Comparison of ENCODE assay signal across 30 mouse cellular contexts in the genomic region with DNA sequence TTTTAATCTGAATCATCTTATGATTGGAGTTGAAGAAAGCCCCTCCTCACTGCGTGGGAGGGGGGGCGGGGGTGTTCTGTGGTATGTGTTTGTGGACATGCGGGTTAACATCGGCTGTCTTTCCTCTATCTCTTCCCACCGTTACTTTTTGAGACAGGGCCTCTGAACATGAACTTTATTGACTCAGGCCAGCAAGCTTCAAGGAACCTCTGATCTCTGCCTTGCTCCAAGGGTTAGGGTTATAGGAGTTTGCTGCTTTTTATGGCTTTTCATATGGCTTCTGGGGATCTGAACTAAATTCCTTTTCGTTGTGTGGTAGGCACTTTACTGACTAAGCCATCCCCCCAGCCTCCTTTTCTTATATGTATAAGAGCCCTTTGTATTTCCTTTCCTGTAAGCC. TPM values are rescaled to one million over a fixed set of nuclear protein-coding genes. Genes with fewer than 3 reads are reported as not detected.
DNase-seq lines count a peak whose midpoint lies in the region; ATAC-seq and TF ChIP-seq lines count a peak whose summit lies in the region.
"Had no signal": no experiment of that assay in that cellular context is flagged by ENCODE, and none has a peak within 500 bp of the region (broad histone marks: within the 10 kb centered on the region; RNA-seq: fewer than 3 reads in every experiment).

No protein-coding gene starts in this region.

- H3K9ac ChIP-seq in intestine, embryonic 15.5 days = no peak overlapping the region
- no peak overlapping the region for H3K9ac ChIP-seq in intestine, postnatal 0 days (ENCODE audit: low read depth, low read length)
- H3K9ac ChIP-seq: embryonic facial prominence, embryonic 13.5 days; embryonic facial prominence, embryonic 15.5 days; forebrain, embryonic 12.5 days had no signal

- DNase-seq in gastrocnemius, adult 2 months = no peak
- no peak for DNase-seq in gastrocnemius, postnatal 14 days
- peak; percentile 7 for DNase-seq in CD4-positive helper T cell, adult 2 months (ENCODE audit: low read depth, low spot score)
- DNase-seq in thymus, postnatal 36 days = no peak
- DNase-seq in frontal cortex, postnatal 25 days (ENCODE audit: low spot score in 2 of 2) = no peak
- DNase-seq: adrenal gland, adult 2 months; adrenal gland, postnatal 10 days; adrenal gland, postnatal 25 days; B cell, adult 2 months; cerebellum, adult 11-12 months; cerebellum, adult 2 months; cerebellum, adult 9-10 months; cerebellum, postnatal 10 days; cerebellum, postnatal 25 days; embryo, embryonic 11 days had no signal

- intact Hi-C loops in gastrocnemius, adult 2 months (cut with DNase I) = no loop called here
- intact Hi-C loops in gastrocnemius, postnatal 14 days (cut with DNase I; ENCODE audit: low total_unique reads) = no loop called here

- no peak overlapping the region for H3K4me2 ChIP-seq in intestine, embryonic 15.5 days (replicated peaks)
- peak overlapping the region; percentile 44 for H3K4me2 ChIP-seq in intestine, postnatal 0 days (replicated peaks; ENCODE audit: low read depth)
- H3K4me2 ChIP-seq: embryonic facial prominence, embryonic 13.5 days; embryonic facial prominence, embryonic 15.5 days; forebrain, embryonic 12.5 days had no signal

- no peaks in the 10 kb centered on the region for H3K36me3 ChIP-seq in intestine, embryonic 15.5 days
- no peaks in the 10 kb centered on the region for H3K36me3 ChIP-seq in intestine, postnatal 0 days (ENCODE audit: control insufficient read depth, insufficient read depth)

- H3K4me3 ChIP-seq in gastrocnemius, adult 2 months = no peak overlapping the region
- H3K4me3 ChIP-seq in intestine, embryonic 15.5 days (replicated peaks) = no peak overlapping the region
- H3K4me3 ChIP-seq in intestine, postnatal 0 days (ENCODE audit: low read depth, low read length) = no peak overlapping the region
- H3K4me3 ChIP-seq: embryonic facial prominence, embryonic 13.5 days; embryonic facial prominence, embryonic 15.5 days; erythroblast, embryonic 14.5 days; forebrain, embryonic 10.5 days; forebrain, embryonic 12.5 days had no signal

- no peak for TF ChIP-seq CTCF in gastrocnemius, adult 2 months (IDR thresholded peaks at IDR 0.05)
- TF ChIP-seq CTCF in intestine, postnatal 0 days (IDR thresholded peaks at IDR 0.05; ENCODE audit: low read depth) = no peak

- peak overlapping the region; percentile 83; the same call in 1 of the 2 replicates for H3K27ac ChIP-seq in gastrocnemius, adult 2 months
- H3K27ac ChIP-seq in intestine, embryonic 15.5 days = 0 out of 2 replicates have a peak overlapping the region, but pooled peaks have one; percentile 17
- peak overlapping the region; percentile 70 for H3K27ac ChIP-seq in intestine, postnatal 0 days (ENCODE audit: low read depth, low read length)
- H3K27ac ChIP-seq: embryonic facial prominence, embryonic 13.5 days; embryonic facial prominence, embryonic 15.5 days; forebrain, embryonic 10.5 days; forebrain, embryonic 12.5 days had no signal

- no peaks in the 10 kb centered on the region for H3K27me3 ChIP-seq in intestine, embryonic 15.5 days (replicated peaks)
- H3K27me3 ChIP-seq in intestine, postnatal 0 days (replicated peaks; ENCODE audit: control insufficient read depth, insufficient read depth, low read length) = no peaks in the 10 kb centered on the region
- H3K27me3 ChIP-seq: embryonic facial prominence, embryonic 13.5 days; embryonic facial prominence, embryonic 15.5 days; forebrain, embryonic 12.5 days had no signal

- H3K4me1 ChIP-seq in intestine, embryonic 15.5 days (replicated peaks) = no peaks in the 10 kb centered on the region
- H3K4me1 ChIP-seq in intestine, postnatal 0 days (replicated peaks; ENCODE audit: control insufficient read depth, insufficient read depth, low read length) = 0 out of 2 replicates have a peak, but pooled peaks cover 9% of the 10 kb centered on the region
- H3K4me1 ChIP-seq: embryonic facial prominence, embryonic 13.5 days; embryonic facial prominence, embryonic 15.5 days; forebrain, embryonic 10.5 days; forebrain, embryonic 12.5 days had no signal

- H3K9me3 ChIP-seq in intestine, embryonic 15.5 days = no peaks in the 10 kb centered on the region
- no peaks in the 10 kb centered on the region for H3K9me3 ChIP-seq in intestine, postnatal 0 days (ENCODE audit: control insufficient read depth)
- H3K9me3 ChIP-seq: embryonic facial prominence, embryonic 13.5 days; embryonic facial prominence, embryonic 15.5 days; forebrain, embryonic 10.5 days; forebrain, embryonic 12.5 days had no signal

- 58% methylated on average over 6 of the region's 6 CpGs for WGBS in intestine, embryonic 15.5 days
- WGBS in intestine, postnatal 0 days = 46% methylated on average over 6 of the region's 6 CpGs

- peak; percentile 53 for ATAC-seq in intestine, embryonic 15.5 days
- ATAC-seq in intestine, postnatal 0 days = peak; percentile 69
- ATAC-seq: forebrain, embryonic 14.5 days; forebrain, embryonic 16.5 days had no signal

RNA-seq across cellular contexts. Expression of a gene that starts 7.3 kb away (rescaled TPM):
- 100 to 1,000 TPM; 340 to 569 TPM for total RNA-seq in gastrocnemius, adult 2 months (2021)
- 100 to 1,000 TPM; 258 to 390 TPM for total RNA-seq in gastrocnemius, postnatal 14 days (2021)
- 246 and 269 TPM in 2 replicates for polyA plus RNA-seq in intestine, embryonic 15.5 days (2015; fragmentation: Nextera tagmentation; extraction: Ambion mirVana)
- polyA plus RNA-seq in intestine, postnatal 0 days (2015; fragmentation: Nextera tagmentation; extraction: Ambion mirVana) = 392 and 420 TPM in 2 replicates

RNA-seq across cellular contexts. Expression of a gene that starts 7.4 kb away (rescaled TPM):
- 100 to 1,000 TPM; 261 to 470 TPM for total RNA-seq in gastrocnemius, adult 2 months (2021)
- 100 to 1,000 TPM; 271 to 383 TPM for total RNA-seq in gastrocnemius, postnatal 14 days (2021)
- polyA plus RNA-seq in intestine, embryonic 15.5 days (2015; fragmentation: Nextera tagmentation; extraction: Ambion mirVana) = 178 and 193 TPM in 2 replicates
- 301 and 307 TPM in 2 replicates for polyA plus RNA-seq in intestine, postnatal 0 days (2015; fragmentation: Nextera tagmentation; extraction: Ambion mirVana)

RNA-seq across cellular contexts. Expression of a gene that starts 43.2 kb away (rescaled TPM):
- total RNA-seq in gastrocnemius, adult 2 months (2021) = not detected
- total RNA-seq in gastrocnemius, postnatal 14 days (2021) = not detected
- polyA plus RNA-seq in intestine, embryonic 15.5 days (2015; fragmentation: Nextera tagmentation; extraction: Ambion mirVana) = 0.19 and 0.38 TPM in 2 replicates
- polyA plus RNA-seq in intestine, postnatal 0 days (2015; fragmentation: Nextera tagmentation; extraction: Ambion mirVana) = 0.07 TPM in 1 of 2 replicates, not detected in the other
- total RNA-seq: adrenal gland, adult 2 months; adrenal gland, postnatal 25 days had no signal
- polyA plus RNA-seq: adrenal gland, adult 2 months; brain, embryonic 14.5 days; cerebellum, adult 2 months; cortical plate, adult 2 months; embryonic facial prominence, embryonic 11.5 days; embryonic facial prominence, embryonic 13.5 days; erythroblast, embryonic 14.5 days; forebrain, embryonic 10.5 days; forebrain, embryonic 12.5 days; forebrain, embryonic 14.5 days; forebrain, embryonic 16.5 days had no signal

RNA-seq across cellular contexts. Expression of a gene that starts 56.5 kb away (rescaled TPM):
- total RNA-seq in gastrocnemius, adult 2 months (2021) = not detected
- total RNA-seq in gastrocnemius, postnatal 14 days (2021) = not detected
- not detected in 2 replicates for polyA plus RNA-seq in intestine, embryonic 15.5 days (2015; fragmentation: Nextera tagmentation; extraction: Ambion mirVana)
- not detected in 2 replicates for polyA plus RNA-seq in intestine, postnatal 0 days (2015; fragmentation: Nextera tagmentation; extraction: Ambion mirVana)
- total RNA-seq: adrenal gland, adult 2 months; adrenal gland, postnatal 10 days; adrenal gland, postnatal 25 days; adrenal gland, postnatal 4 days; ES-E14; MEL had no signal
- polyA plus RNA-seq: adrenal gland, adult 2 months; embryonic facial prominence, embryonic 13.5 days; embryonic facial prominence, embryonic 15.5 days; erythroblast, embryonic 14.5 days had no signal

RNA-seq across cellular contexts. Expression of a gene that starts 57.4 kb away (rescaled TPM):
- total RNA-seq in gastrocnemius, adult 2 months (2021) = not detected
- under 1 TPM; 0.04 TPM for total RNA-seq in gastrocnemius, postnatal 14 days (2021)
- 0.53 and 0.57 TPM in 2 replicates for polyA plus RNA-seq in intestine, embryonic 15.5 days (2015; fragmentation: Nextera tagmentation; extraction: Ambion mirVana)
- 0.20 TPM in 2 replicates for polyA plus RNA-seq in intestine, postnatal 0 days (2015; fragmentation: Nextera tagmentation; extraction: Ambion mirVana)
- polyA plus RNA-seq: erythroblast, embryonic 14.5 days had no signal

Comparison
In these comparisons a context has a peak if more than half of its experiments do, and no peak if none do; other contexts are left out.
1. H3K27ac ChIP-seq: peak in every context shown above with its lines; median percentile 83 in gastrocnemius, adult 2 months; 70 in intestine, postnatal 0 days; 17 in intestine, embryonic 15.5 days.